Mouse (Mus musculus) layer of hippocampus, adult 11-12 months (tissue): ENCODE measurements around the gene Ccdc183.

Source experiments
- DNase-seq: peaks from one replicate; pipeline ENCODE4 v3.0.0; 2022; ENCODE audit warnings: low spot score

Gene Ccdc183

DNA sequence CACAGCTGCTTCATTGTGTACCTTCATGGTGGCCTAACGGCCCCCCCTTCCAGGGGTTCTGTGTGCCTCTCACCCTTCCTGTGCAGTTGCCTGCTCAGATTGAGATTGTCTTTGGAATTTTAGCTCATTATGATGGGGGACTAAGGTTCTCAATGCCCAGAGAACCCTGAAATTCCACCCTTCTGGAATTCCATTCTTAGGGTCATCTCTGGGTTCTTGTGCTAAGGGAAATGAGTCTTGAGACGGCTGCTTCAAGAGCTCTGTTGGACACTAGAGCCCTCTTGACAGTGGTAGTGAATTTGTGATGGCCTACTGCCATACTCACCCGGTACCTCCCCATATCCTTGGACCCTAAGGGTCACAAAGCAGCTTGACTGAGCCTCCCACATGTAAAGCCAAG is at the start of gene Ccdc183:
Gene Ccdc183, minus strand, starts transcription at position 101 of the 400 bp plus-strand sequence.
- DNase-seq = no peak

DNA sequence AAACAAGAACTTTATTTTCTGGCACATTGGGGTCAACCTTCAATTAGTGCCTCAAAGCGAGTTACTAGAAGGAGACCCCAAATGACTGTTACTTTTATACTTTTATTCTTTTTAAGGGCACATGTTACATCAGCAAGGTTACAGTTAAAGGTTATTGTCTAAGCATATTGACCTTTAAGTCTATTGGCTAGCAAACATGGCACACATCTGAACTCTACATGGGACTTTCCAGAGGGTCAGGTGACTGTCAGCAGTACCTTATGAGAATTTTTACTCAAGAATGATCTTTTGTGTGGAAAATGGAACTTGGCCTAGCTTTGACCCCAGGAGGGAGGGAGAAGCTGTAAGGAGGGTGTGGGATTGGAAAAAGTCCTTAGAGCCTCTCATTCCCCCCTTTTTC is 49.0 kb upstream of the Ccdc183 start:
- no peak for DNase-seq

DNA sequence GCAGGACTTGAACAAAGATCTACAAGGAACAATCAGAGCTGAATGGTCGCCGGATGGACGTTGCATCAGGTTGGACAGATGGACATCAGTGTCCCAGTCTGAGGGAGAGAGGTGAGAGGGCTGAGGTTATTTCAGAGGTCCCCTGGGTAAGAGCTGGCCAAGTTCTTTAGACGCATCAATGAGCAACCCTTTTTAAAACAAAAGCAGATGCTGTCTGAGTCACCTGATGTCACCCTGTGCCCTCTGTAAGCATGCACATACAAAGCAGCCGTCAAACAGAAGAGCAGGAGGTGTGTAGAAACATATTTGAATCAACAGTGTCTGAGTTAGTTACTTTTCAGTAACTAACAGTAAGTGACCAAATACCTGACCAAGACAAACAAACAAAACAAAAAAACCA is 46.6 kb upstream of the Ccdc183 start:
- DNase-seq = no peak

DNA sequence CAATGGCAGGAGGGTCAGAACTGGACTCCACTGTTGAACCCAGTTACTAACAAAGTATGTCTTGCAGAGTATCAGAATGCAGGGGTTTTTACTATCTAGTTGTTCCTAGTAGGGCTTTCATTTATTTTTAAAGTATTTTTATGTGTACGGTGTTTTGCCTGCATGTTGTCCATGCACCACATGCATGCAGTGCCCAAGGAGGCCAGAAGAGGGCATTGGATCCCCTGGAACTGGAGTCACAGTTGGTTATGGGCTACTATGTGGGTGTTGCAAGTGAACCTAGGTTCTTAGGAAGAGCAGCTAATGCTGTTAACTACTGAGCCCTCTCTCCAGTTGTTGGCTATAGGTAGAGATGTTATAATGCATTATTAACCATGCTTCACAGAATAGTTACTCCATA is 46.0 kb upstream of the Ccdc183 start:
- peak; percentile 58 for DNase-seq

DNA sequence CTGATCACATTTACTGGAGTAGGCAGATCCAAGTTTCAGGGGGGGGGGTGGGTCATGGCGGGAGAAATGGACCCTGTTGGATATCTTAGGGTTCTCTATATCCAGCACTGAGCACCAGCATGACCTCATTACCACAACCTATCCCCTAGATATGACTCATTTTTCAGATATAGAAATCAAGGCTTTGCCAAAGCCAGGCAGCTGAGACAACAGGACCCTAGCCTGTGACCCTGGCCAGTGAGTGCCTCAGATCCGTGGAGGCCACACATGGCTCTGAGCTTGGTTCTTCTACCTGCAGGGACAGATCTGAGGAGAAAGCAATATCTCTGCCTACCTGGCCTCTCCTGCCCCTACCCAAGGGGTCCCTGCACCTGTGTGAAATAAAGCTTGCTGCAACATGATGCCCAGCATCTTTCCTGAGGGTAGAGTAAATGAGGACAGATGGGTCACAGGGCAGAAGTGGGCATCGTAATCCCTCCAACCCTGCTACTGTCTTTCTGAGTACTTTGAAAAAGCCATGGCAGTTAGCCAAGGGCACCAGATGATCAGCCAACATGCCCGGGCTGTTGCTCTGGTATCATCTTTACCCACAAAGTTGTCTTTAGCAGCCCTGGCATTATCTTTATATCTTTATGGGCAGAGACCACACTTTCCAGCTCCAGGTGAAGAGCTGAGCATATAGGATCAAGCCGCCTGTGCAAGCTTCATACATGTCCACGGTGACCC is 43.9 kb upstream of the Ccdc183 start:
- no peak for DNase-seq

GRCm38 (mm10) chr2:25660279-25660678 is 42.8 kb upstream of the Ccdc183 start:
- DNase-seq = no peak

GRCm38 (mm10) chr2:25657652-25658051 is 40.2 kb upstream of the Ccdc183 start, which contains the start of gene Lcn5:
Lcn5 (plus strand) TSS chr2:25657952.
- DNase-seq = no peak

DNA sequence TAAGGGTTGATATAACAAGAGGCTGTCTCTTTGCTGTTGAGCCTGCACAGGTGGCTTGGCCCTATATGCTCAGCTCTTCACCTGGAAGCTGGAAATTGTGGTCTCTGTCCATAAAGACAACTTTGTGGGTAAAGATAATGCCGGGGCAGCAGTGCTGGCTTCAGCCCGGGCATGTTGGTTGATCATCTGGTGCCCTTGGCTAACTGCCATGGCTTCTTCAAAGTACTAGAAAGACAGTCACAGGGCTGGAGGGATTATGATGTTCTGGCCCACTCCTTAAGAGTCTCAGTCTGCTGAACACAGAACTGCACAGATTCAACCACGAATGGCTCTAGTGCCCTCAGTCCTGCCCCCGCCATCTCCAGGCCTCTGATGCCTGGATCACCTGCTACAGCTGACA is 39.8 kb upstream of the Ccdc183 start:
- DNase-seq = no peak

- DNase-seq = no peak
These were observed 39.2 kb upstream of the Ccdc183 start for GRCm38 (mm10) chr2:25656691-25657090.

GRCm38 (mm10) chr2:25654502-25654901 is 37.0 kb upstream of the Ccdc183 start:
- DNase-seq = no peak

DNA sequence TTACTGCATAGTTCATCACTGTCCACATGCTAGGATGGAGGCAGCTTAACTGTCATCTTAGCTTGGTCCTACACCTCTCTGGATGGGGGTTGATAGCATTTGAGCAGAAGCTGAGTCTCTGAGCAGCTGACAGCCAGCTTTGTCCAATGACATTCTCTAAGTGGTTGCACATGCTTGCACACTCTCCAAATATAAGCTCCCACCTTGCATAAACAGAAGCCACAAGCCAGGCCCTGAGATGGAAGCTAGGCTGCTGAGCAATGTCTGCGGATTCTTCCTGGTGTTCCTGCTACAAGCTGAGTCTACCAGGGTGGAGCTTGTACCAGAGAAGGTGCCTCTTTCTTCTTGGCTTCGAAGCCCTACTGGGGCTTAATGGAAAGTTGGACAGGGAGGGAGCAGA is 35.4 kb upstream of the Ccdc183 start, which contains the start of gene Lcn8:
Gene Lcn8, plus strand, starts transcription at position 219 of the 400 bp plus-strand sequence.
- DNase-seq = no peak

DNA sequence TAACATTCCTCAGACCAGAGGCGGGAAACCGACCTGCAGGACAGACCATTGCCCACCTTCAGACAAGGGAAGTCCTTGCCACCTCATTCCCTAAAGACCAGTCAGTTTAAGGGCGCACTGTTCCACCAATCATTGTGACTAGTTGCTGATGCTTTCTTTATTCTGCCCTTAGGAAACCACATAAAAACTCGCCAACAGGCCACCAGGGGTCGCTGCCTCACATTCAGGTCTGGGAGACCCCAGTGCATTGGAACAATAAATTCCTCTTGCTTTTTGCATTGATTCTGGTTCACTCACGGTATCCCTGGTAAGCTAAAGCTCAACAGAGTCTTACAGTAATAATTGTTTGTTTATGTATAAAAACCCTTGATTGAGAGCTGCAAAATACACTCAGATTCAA is 22.4 kb upstream of the Ccdc183 start:
- no peak for DNase-seq

- DNase-seq = no peak
These were observed 16.6 kb upstream of the Ccdc183 start for GRCm38 (mm10) chr2:25634046-25634445.

- no peak for DNase-seq
These were observed 16.1 kb upstream of the Ccdc183 start for GRCm38 (mm10) chr2:25633616-25634015.

DNA sequence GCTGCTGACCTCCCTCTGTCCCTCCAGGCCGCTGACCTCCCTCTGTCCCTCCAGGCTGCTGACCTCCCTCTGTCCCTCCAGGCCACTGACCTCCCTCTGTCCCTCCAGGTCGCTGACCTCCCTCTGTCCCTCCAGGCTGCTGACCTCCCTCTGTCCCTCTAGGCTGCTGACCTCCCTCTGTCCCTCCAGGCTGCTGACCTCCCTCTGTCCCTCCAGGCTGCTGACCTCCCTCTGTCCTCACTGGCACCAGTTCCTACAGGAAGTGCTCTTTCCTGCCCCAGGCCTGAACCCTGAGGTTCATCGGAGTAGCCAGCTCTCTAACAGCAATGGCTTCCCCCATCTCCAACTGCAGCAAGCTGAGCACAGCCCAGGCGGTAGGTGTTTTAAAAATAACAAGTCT is 11.3 kb upstream of the Ccdc183 start:
- no peak for DNase-seq

- no peak for DNase-seq
These were observed 10.3 kb upstream of the Ccdc183 start, which contains the start of gene Fcna for GRCm38 (mm10) chr2:25627811-25628210. Fcna (minus strand) TSS chr2:25628030.

GRCm38 (mm10) chr2:25625986-25626385 is 8.5 kb upstream of the Ccdc183 start:
- no peak for DNase-seq

DNA sequence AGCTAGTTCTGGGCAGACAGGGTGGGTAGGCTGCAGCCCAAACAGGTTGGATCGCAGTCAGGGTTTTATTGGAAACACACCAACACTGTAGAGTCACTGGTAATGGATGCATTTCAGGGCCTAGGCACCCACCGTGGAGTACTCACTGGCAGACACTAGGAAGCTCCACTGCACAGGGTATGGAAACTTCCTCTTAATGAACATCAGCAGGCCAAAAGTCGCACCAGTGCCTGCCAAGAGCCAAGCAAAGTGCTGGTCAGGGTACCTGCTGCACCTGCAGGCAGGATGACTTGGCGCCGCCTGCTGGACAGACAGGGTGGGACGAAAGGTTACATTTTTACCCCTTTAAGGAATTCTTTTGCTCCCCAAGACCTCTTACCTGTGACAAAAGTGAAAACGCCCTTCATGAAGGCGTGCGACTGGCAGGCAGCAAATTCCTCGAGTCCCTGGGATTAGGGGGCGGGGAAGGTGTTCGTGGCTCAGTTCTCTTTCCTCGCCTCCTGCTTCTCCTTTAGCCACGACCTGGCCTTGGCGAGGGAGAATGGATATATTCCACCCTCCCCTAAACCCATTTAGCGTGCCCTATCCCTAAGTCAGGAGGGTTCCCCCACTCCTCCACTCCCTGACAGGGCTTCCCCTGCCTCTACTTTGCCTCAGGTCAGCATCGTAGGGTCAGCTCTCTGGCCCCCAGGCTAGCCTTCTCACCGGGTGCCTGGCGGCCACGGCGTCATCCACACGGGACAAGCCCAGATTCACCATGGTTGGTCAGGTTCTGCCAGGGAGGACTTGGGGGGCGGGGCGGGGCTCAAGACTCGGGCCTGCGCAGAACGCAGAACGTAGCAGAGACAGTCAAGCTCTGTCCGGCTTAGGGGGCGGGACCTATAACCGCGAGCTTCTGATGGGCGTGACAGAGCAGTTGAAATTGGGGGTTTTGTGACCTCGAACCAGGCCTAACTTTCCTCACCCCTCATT is 4.0 kb upstream of the Ccdc183 start, which contains the start of gene Tmem141:
Gene Tmem141, minus strand, starts transcription at position 777 of the 972 bp plus-strand sequence.
- DNase-seq = peak; percentile 88

DNA sequence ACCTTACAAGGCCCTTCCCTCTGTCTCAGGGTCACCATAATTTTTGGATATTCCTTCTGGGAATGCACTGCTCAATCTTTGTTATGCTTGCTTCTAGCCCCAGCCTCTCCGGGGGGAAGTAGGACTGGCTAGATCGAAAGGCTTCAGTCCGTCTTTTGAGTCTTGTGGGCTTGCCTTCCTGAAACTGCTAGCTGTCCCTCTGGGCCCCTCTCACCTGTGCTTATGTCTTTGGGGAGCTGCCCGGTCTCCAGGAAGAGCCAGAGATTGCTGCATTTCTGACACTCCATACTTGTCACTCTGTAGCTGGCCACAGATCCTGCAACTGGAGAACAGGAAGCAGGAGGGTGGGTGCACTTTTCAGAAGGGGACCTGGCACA is 3.4 kb upstream of the Ccdc183 start:
- no peak for DNase-seq

DNA sequence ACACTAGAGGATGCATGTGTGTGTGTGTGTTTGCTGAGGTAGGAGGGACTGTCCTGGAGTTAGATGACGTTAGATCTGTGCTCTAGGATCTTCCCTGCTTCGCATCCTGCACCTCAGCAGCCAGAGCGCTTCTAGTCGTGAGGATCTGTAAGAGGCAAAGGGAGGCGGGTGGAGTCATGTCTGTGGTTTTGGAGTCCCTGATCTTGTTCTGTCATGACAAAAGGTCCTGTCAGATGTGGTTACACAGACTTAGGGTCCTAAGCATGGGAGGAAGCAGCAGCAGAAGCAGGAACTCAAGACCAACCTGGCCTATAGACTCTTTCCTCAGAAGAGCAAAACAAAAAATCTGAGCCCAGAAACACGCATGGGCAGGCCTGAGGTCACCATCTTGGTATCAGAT is 2.9 kb upstream of the Ccdc183 start:
- DNase-seq = no peak

DNA sequence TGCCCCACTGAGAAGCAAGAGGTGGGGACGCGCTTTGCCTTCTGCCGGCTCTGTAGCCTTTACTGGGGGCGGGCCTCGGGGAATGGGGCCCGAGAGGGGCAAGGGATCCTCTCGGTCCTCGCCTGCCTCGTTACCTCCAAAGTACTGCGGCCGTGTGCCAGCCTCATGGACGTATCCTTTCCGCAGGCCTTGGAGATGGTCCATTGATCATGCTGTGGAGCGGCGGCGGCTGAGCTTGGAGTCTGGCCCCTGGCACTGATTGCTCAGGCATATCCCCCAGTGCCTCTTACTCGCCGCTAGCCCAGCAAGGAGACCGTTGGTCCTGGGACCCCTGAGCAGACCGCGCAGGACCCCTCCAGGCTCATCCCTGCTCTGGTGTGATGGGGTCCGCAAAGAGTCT is 1.1 kb downstream of the Ccdc183 start:
- no peak for DNase-seq

GRCm38 (mm10) chr2:25608671-25609070 is 8.8 kb downstream of the Ccdc183 start:
- no peak for DNase-seq
